Mouse (Mus musculus): ENCODE measurements around the gene Hspa8.
"Not testable (repeated sequence)": the region's sequence is repeated elsewhere in the genome, so short reads cannot be mapped to it uniquely, and the experiment has no call there.

Hspa8 gene

DNA sequence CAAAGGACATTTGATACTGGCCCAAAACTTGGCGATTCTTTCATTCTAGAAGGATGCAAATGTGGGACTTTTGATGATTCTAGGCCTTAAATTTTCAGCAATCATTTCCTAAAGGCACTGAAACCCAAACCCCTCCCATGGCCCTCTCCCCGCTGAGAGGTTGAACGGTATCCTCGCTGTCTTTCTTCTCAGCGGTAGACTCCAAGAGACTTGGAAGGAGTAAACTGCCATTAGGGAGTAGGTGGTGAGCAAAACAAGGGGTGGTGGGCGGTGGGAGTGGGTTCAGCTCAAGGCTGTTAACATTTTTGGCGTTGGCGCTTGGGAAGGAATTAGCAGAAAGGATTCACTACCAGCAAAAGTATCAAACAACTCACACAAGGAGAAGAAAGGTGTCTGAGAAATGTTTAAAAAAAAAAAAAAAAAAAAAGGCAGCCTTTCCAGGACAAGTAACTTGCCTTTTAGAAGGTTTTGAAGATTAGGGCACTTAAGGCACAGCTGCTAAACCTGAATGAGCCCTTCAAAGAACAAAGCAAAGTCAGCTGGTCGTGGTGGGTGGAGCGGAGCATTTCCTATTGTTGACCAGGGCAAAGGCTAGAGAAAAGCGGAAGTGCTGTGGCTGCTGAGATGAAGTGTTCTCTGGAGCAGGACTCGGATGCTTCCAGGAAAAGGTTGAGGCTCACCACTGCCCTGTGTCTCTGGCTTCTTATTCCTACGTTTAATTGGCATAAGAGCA, 17.0 kb upstream of the Hspa8 start:
- intact Hi-C loops (cut with DNase I) = no loop called here

DNA sequence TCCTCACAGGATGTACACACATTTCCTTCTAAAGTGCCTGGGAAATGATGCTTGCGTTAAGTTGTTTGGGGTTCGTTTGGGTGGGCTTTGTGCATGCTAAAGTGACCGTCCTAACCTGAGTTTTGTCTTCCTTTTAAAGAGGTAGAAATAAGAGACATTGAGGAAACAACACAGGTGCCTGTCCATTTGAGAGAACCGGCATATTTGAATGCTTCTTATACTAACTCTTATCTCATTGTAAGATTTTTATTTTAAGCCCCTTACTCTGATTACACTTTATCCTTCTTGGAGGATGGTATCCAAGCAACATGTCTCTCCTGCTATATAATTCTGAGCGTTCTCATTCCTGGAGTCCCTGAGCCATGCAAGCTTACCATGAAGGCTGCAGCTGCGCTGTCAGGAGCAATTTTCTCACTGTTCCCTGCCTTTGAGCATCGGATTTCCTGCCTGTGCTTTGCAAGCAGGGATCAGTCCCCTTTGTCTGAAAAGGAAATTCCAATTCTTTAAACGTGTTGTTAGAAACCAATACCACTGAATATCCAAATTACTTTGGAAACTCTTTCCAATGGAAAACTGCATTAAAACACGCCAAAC, 16.3 kb upstream of the Hspa8 start:
- intact Hi-C loops (cut with DNase I) = no loop called here

DNA sequence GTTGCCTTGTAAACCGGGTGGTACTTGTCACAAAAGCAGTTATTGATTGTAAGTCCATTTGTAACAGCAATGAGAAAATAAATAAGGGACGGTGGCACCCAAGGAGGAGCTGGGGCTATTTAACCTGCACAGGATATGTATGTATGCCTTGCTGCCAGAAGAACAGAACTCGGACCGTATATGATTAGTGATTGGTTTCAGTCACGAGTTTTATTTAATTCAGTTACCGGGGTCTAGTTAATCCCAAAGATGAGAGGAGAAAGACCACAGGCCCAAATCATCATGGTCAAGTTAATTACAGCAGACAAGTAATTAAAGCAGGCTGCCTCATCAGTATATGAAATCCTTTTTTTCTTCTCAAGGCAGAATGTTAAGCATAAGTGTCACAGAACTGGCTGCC, 15.3 kb upstream of the Hspa8 start:
- intact Hi-C loops (cut with DNase I) = no loop called here

DNA sequence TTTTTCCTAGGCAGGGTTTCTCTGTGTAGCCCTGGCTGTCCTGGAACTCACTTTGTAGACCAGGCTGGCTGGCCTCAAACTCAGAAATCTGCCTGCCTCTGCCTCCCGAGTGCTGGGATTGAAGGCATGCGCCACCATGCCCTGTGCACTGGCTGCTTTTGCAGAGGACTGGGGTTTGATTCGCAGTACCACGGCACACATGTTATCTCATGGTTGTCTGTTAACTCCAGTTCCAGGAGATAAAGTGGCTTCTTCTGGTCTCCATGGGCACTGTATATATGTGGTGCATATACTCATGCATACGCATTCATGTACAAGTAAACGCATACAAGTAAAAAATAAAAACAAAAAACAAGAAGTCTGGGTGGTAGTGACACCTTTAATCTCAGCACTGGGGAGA, 14.0 kb upstream of the Hspa8 start:
- intact Hi-C loops (cut with DNase I) = not testable (repeated sequence)

DNA sequence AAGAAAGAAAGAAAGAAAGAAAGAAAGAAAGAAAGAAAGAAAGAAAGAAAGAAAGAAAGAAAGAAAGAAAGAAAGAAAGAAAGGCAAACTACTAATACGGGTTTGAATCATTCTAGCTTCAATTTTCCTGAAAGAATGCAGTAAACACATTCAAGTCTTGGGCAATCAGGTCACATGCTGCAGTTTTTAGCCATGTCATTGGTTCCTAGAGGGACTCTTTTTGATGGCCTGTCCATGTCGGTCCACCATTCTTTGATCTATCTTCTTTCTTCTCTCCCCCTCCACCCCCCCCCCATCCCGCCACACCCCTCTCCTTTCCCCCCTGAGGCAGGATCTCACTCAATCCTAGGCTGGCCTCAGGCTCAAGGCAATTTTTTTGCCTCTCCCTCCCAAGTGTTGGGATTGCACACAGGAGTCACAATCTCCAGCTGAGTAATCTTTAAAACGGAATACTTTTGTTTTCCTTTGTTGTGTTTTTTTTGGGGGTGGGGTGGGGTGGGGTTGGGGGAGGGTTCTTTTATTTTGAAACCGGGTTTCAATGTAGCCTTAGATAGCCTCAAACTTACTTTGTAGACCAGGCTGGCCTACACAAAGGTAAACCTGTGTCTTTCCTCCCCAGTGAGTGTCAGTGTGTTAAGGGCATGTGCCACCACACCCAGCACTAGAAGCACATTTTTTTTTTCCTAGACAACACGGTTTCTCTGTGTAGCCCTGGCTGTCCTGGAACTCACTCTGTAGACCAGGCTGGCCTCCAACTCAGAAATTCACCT, 8.7 kb upstream of the Hspa8 start:
- intact Hi-C loops (cut with DNase I) = no loop called here

- intact Hi-C loops (cut with DNase I) = no loop called here
Observed at GRCm38 (mm10) chr9:40793581-40793980, 7.2 kb upstream of the Hspa8 start.

DNA sequence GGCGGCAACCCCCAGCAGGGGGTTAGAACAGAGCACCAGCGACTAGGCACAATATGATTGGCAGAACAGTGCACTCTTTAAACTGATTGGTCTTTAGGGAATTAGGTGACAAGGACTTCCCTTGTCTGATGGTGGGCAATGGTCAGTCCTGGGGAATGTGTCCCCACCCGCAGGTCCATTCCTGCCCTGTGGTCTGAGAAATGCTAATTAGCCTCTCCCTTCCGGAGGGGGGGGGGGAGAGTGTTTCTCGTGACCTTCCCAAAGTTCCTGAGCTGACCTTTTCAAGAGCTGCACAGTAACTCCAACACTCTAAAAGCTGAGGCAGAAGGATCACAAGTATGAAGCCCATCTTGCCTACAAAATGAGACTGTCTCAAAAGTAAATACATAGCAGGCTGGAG, 6.5 kb upstream of the Hspa8 start:
- intact Hi-C loops (cut with DNase I) = no loop called here

- intact Hi-C loops (cut with DNase I) = no loop called here
Observed at GRCm38 (mm10) chr9:40794926-40795325, 5.9 kb upstream of the Hspa8 start.

DNA sequence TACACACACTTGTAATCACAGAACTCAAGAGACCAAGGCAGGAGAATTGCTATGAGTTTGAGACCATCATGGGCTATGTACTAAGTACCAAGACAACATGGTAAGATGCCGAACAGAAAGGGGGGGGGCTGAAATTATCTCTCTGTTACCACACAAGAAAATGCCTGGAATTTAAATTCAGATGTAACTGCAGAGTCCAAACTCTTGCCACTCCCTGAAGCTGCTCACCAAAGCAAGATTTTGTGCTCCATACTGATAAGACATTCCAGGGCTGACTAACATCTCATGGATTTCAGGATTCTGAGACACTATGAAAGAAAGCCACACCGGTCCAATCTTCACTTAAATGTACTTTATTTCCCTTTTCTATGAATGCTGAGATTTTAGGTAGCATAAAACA, 5.2 kb upstream of the Hspa8 start:
- intact Hi-C loops (cut with DNase I) = no loop called here

GRCm38 (mm10) chr9:40796054-40796453, 4.7 kb upstream of the Hspa8 start:
- intact Hi-C loops (cut with DNase I) = no loop called here

DNA sequence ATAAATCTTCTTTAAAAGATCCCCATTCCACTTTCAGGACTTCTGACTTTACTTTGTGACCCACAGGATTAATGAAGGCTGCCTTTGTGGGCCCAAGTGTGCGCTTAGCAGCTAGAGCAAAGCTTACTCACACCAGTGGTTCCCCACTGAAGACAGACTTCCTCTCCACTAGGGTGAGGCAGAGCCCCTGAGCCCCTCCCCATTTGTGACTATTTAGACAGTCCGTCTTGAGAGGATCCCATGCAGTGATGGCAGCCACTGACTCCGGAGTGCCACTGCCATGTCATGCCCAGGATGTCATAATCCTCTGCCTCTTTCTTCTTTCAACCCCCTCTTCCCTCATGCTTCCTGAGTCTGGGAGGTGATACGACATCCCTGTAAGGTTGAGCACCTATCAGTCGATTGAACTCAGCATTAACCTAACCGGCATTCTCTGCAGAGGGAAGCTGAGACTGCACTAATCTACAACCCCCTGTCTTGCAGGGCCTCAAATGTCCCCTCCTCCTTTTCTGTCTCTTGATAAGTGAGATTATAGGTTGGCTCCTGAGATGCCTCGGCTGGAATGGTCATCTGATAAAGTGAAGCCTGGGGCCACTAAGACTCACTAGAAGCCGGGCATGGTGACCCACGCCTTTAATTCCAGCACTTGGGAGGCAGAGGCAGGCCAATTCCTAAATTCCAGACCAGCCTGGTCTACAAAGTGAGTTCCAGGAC, 2.4 kb upstream of the Hspa8 start:
- intact Hi-C loops (cut with DNase I) = no loop called here

DNA sequence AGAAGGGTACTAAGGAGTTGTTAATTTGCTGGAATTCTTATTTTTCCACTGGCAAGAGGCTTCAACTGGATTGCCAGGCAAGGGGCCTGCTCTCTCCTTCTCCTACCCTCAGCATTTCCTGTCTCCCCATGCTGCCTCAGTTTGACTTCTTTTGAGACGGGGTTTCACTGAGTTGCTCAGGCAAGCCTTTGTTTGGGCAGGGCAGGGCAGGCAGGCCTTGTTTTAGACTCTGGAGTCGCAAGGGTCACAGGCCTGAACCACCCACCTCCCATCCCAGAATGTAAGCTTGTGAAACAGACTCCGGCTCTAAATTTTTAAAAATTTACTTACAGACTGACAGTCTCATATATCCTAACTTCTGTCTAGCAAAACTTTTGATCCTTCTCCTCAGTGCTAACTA, 1.7 kb upstream of the Hspa8 start:
- intact Hi-C loops (cut with DNase I) = no loop called here

DNA sequence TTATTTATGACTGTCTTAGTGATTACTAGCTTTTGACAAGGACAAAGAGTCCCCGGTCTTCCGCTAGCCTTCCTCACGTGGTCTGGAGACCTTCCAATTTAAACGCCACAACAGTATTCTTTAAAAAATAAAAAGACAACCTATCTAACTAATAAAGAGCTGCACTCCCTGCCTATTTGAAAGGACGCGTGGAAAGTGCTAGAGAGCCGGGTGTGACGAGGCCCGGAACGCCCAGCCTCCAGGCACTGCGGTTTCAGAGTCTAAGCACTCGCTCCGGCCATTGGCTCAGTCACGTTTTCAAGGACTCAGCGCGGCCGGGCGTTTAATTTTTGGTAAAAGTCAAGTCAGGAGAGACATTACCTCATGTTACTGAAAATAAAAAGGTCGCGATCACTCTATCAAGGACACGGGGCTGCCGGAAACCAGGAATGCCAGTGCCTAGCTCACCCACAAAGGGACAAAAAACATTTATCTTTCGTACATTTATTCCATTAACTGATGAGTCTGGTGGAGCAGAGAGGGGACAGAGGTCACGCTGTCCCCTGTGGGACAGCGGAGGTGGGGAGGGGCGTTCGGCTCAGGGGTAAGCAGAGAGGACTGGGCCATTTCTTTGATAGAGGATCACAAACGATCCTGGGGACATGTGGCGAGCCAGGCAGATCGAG, 815 bp upstream of the Hspa8 start:
- intact Hi-C loops (cut with DNase I) = no loop called here

DNA sequence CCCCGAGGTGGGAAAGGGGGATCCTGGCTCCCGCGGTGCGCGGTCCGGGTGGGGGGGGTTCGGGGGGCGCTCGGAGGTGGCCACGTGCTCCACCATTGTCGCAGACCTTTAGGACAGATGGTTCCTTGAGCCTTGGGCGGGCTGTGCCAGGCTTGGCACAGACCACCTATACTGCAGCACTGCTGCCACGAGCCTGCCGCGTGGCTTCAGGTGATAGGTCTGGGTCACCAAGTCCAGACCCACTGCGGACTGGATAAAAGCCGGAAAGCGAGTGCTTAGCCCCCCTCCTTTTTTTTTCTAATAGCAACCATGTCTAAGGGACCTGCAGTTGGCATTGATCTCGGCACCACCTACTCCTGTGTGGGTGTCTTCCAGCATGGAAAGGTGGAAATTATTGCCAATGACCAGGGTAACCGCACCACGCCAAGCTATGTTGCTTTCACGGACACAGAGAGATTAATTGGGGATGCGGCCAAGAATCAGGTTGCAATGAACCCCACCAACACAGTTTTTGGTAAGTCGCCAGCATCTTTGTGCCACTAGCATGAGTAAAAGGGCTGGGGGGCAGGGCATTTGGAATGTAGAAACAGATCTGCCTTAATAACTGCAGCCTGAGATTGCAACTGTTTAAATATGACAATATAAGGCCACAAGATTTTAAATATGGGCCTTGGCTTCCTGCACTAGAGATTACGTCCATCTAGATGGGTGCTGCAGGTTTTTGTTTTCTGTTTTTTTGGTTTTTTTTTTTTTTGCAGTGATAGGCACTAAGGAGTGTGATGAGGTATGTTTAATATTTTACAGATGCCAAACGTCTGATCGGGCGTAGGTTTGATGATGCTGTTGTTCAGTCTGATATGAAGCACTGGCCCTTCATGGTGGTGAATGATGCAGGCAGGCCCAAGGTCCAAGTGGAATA, 1.1 kb downstream of the Hspa8 start:
- intact Hi-C loops (cut with DNase I) = not testable (repeated sequence)

GRCm38 (mm10) chr9:40802533-40802875, 1.7 kb downstream of the Hspa8 start:
- intact Hi-C loops (cut with DNase I) = not testable (repeated sequence)

GRCm38 (mm10) chr9:40804576-40804975, 3.8 kb downstream of the Hspa8 start:
- intact Hi-C loops (cut with DNase I) = not testable (repeated sequence)

- intact Hi-C loops (cut with DNase I) = no loop called here
Observed at GRCm38 (mm10) chr9:40805263-40805662, 4.5 kb downstream of the Hspa8 start.

DNA sequence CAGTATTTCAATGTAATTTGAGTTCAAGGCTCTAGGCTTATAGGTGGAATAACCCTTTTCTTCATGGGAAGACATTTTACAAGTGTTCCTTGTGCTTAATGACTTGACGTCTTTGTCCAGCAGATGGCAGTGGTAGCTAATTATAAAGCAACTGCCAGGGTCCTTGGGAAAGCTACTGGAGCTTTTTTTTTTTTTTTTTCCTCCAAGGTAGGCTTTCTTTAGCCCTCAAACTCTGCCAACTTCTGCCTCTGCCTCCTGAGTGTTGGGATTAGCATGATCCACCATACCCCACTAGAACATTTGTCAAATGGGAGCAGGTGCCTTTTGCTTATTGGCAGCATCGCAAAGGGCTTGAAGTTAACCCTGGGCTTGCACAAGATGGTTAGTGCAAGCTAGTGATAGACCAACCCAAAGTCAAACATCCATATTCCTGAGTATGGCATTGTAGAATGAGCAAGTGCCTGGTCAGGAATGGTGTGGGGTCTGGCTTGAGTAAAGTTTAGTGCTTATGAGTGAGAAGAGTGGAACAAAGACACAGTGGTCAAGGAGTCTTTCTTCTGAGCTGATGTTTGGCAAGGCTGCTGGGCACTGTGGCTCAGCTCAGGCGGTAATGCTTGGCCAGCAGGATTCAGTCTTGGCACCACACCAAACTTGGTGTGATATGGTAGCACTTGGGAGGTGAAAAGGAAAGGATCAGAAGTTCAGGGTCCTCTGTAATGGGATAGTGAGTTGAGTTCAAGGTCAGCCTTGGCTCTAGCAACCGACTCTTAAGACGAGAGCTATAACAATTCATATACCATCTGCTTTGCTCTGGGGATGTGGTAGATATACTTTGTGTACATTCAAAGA, 5.9 kb downstream of the Hspa8 start:
- intact Hi-C loops (cut with DNase I) = loop anchor here (2.0 kb wide), 1 partner anchor 50 kb away; no protein-coding TSS in a partner anchor

- intact Hi-C loops (cut with DNase I) = loop anchor here (2.0 kb wide), 1 partner anchor 51 kb away; no protein-coding TSS in a partner anchor
Observed at GRCm38 (mm10) chr9:40807289-40807920, 6.6 kb downstream of the Hspa8 start.
